Mouse (Mus musculus): ENCODE measurements at regions not wholly inside any gene's neighbourhood (a gene's known extent, or its start where the extent isn't known, plus 50 kb on each side); places are given as distances from the start of the nearest gene placed in this dataset.

- no peak for DNase-seq
Observed at GRCm38 (mm10) chr16:54279275-54279674, 1018.5 kb downstream of the Zpld1 start.

GRCm38 (mm10) chr16:54263853-54264252 lies 1033.9 kb downstream of the Zpld1 start:
- DNase-seq = no peak

GRCm38 (mm10) chr16:54259260-54259659 lies 1038.5 kb downstream of the Zpld1 start:
- no peak for DNase-seq

GRCm38 (mm10) chr16:54246883-54247282 lies 1050.9 kb downstream of the Zpld1 start:
- no peak for DNase-seq

GRCm38 (mm10) chr16:54246386-54246785 lies 1051.4 kb downstream of the Zpld1 start:
- DNase-seq = no peak

- no peak for DNase-seq
Observed at GRCm38 (mm10) chr16:54239488-54239887, 1058.3 kb downstream of the Zpld1 start.

GRCm38 (mm10) chr16:54229445-54230208 lies 1068.2 kb downstream of the Zpld1 start:
- no peak for DNase-seq

GRCm38 (mm10) chr16:54226149-54226548 lies 1071.6 kb downstream of the Zpld1 start:
- no peak for DNase-seq

GRCm38 (mm10) chr16:54195205-54195604 lies 1102.6 kb downstream of the Zpld1 start:
- peak; percentile 52 for DNase-seq

GRCm38 (mm10) chr16:54194680-54195079 lies 1103.1 kb downstream of the Zpld1 start:
- no peak for DNase-seq

All from retina, postnatal 1 day (tissue).